Comparison of ENCODE assay signal across 13 mouse cellular contexts in genomic region chr7:39894208-39894896, GRCm38 (mm10).
DNase-seq lines count a peak whose midpoint lies in the region; ATAC-seq lines count a peak whose summit lies in the region.
"Had no signal": no experiment of that assay in that cellular context is flagged by ENCODE, and none has a peak within 500 bp of the region (broad histone marks: within the 10 kb centered on the region; RNA-seq: fewer than 3 reads in every experiment).

No protein-coding gene starts in this region.

- intact Hi-C loops in gastrocnemius, postnatal 36 days (cut with DNase I) = no loop called here

- no peak overlapping the region for H3K4me2 ChIP-seq in hindbrain, embryonic 14.5 days (replicated peaks)
- H3K4me2 ChIP-seq in midbrain, embryonic 13.5 days (replicated peaks) = no peak overlapping the region

- no peak overlapping the region for H3K9ac ChIP-seq in hindbrain, embryonic 14.5 days
- H3K9ac ChIP-seq in midbrain, embryonic 13.5 days (replicated peaks) = no peak overlapping the region

- peak; percentile 2 for DNase-seq in cerebellum, adult 9-11 months
- no peak for DNase-seq in cerebellum, postnatal 25 days
- DNase-seq in brain, adult 2 months (ENCODE audit: low read depth, low spot score) = peak; percentile 68
- DNase-seq in hindbrain, embryonic 14.5 days (ENCODE audit: low spot score) = no peak
- DNase-seq in limb, embryonic 10.5 days (ENCODE audit: low spot score) = no peak
- no peak for DNase-seq in gastrocnemius, postnatal 36 days
- no peak for DNase-seq in kidney, adult 9 months
- DNase-seq: cerebellum, postnatal 14 days; gastrocnemius, postnatal 14 days; lung, postnatal 10 days; spleen, adult 18-20 months had no signal

- H3K27ac ChIP-seq in hindbrain, embryonic 14.5 days = peak overlapping the region; percentile 15; the same call in 1 of the 2 replicates
- H3K27ac ChIP-seq in midbrain, embryonic 13.5 days = peak overlapping the region; percentile 26; the same call in 1 of the 2 replicates
- H3K27ac ChIP-seq in limb, embryonic 10.5 days = no peak overlapping the region

- H3K27me3 ChIP-seq in hindbrain, embryonic 14.5 days (ENCODE audit: control insufficient read depth, insufficient read depth, low read length) = no peaks in the 10 kb centered on the region
- no peaks in the 10 kb centered on the region for H3K27me3 ChIP-seq in midbrain, embryonic 13.5 days
- no peaks in the 10 kb centered on the region for H3K27me3 ChIP-seq in limb, embryonic 10.5 days (ENCODE audit: low read depth, poor library complexity, severe bottlenecking)

- ATAC-seq in hindbrain, embryonic 14.5 days (ENCODE audit: low FRiP score) = no peak; the same call in 1 of the 2 replicates
- ATAC-seq in midbrain, embryonic 13.5 days = peak; percentile 77
- ATAC-seq: intestine, postnatal 0 days had no signal

- no peaks in the 10 kb centered on the region for H3K4me1 ChIP-seq in hindbrain, embryonic 14.5 days (replicated peaks; ENCODE audit: control insufficient read depth, insufficient read depth, low read length)
- H3K4me1 ChIP-seq in midbrain, embryonic 13.5 days (replicated peaks) = peaks cover 10% of the 10 kb centered on the region; the same call in 1 of the 2 replicates
- H3K4me1 ChIP-seq in limb, embryonic 10.5 days = no peaks in the 10 kb centered on the region

- H3K9me3 ChIP-seq in hindbrain, embryonic 14.5 days (ENCODE audit: control insufficient read depth, low read length) = no peaks in the 10 kb centered on the region
- no peaks in the 10 kb centered on the region for H3K9me3 ChIP-seq in midbrain, embryonic 13.5 days
- H3K9me3 ChIP-seq in limb, embryonic 10.5 days (replicated peaks) = no peaks in the 10 kb centered on the region

- no peaks in the 10 kb centered on the region for H3K36me3 ChIP-seq in hindbrain, embryonic 14.5 days (replicated peaks; ENCODE audit: control insufficient read depth, insufficient read depth)
- no peaks in the 10 kb centered on the region for H3K36me3 ChIP-seq in midbrain, embryonic 13.5 days
- H3K36me3 ChIP-seq in limb, embryonic 10.5 days = no peaks in the 10 kb centered on the region

- 38% methylated on average over 7 of the region's 7 CpGs for WGBS in hindbrain, embryonic 14.5 days
- WGBS in midbrain, embryonic 13.5 days = 37% methylated on average over 7 of the region's 7 CpGs
- 93% methylated on average over 7 of the region's 7 CpGs for WGBS in limb, embryonic 10.5 days

- no peak overlapping the region for H3K4me3 ChIP-seq in hindbrain, embryonic 14.5 days (replicated peaks; ENCODE audit: low read length)
- H3K4me3 ChIP-seq in midbrain, embryonic 13.5 days (replicated peaks) = no peak overlapping the region
- no peak overlapping the region for H3K4me3 ChIP-seq in limb, embryonic 10.5 days

Comparison
In these comparisons a context has a peak if more than half of its experiments do, and no peak if none do; other contexts are left out.
1. DNase-seq: peak in cerebellum, adult 9-11 months (single experiment) and brain, adult 2 months (single experiment); none in cerebellum, postnatal 25 days (0 of 2), hindbrain, embryonic 14.5 days (single experiment), limb, embryonic 10.5 days (single experiment), gastrocnemius, postnatal 36 days (0 of 2) and kidney, adult 9 months (single experiment).